Mouse (Mus musculus) yolk sac, embryonic 10.5 days (tissue): ENCODE measurements around the gene Hmgcll1.
"Not testable (repeated sequence)": the region's sequence is repeated elsewhere in the genome, so short reads cannot be mapped to it uniquely, and the experiment has no call there.

ENCODE experiments used
- DNase-seq: peaks from one replicate; pipeline ENCODE4 v3.0.0-alpha.2; 2017; ENCODE audit warnings: low spot score

Gene Hmgcll1

GRCm38 (mm10) chr9:76060935-76061334 lies 46.3 kb downstream of the Hmgcll1 start:
- no peak for DNase-seq

GRCm38 (mm10) chr9:76061492-76061891 lies 46.8 kb downstream of the Hmgcll1 start:
- DNase-seq, result no peak

GRCm38 (mm10) chr9:76064164-76064563 lies 49.5 kb downstream of the Hmgcll1 start:
- no peak for DNase-seq

GRCm38 (mm10) chr9:76091561-76091960 lies 76.9 kb downstream of the Hmgcll1 start:
- no peak for DNase-seq

GRCm38 (mm10) chr9:76097221-76097620 lies 82.6 kb downstream of the Hmgcll1 start:
- DNase-seq, result no peak

GRCm38 (mm10) chr9:76099981-76100380 lies 85.3 kb downstream of the Hmgcll1 start:
- no peak for DNase-seq

- DNase-seq, result not testable (repeated sequence)
Measured at GRCm38 (mm10) chr9:76104416-76104815, 89.8 kb downstream of the Hmgcll1 start.

- no peak for DNase-seq
Measured at GRCm38 (mm10) chr9:76104846-76105245, 90.2 kb downstream of the Hmgcll1 start.

- peak; percentile 26 for DNase-seq
Measured at GRCm38 (mm10) chr9:76122888-76123287, 108.2 kb downstream of the Hmgcll1 start.

- DNase-seq, result no peak
Measured at GRCm38 (mm10) chr9:76124249-76124648, 109.6 kb downstream of the Hmgcll1 start.

GRCm38 (mm10) chr9:76129353-76129752 lies 114.7 kb downstream of the Hmgcll1 start:
- DNase-seq, result no peak

- no peak for DNase-seq
Measured at GRCm38 (mm10) chr9:76134042-76134441, 119.4 kb downstream of the Hmgcll1 start.

- DNase-seq, result no peak
Measured at GRCm38 (mm10) chr9:76138378-76139109, 123.9 kb downstream of the Hmgcll1 start.

- no peak for DNase-seq
Measured at GRCm38 (mm10) chr9:76145593-76145992, 130.9 kb downstream of the Hmgcll1 start.

GRCm38 (mm10) chr9:76162446-76162845 lies 147.8 kb downstream of the Hmgcll1 start:
- no peak for DNase-seq

GRCm38 (mm10) chr9:76168355-76168754 lies 153.7 kb downstream of the Hmgcll1 start:
- no peak for DNase-seq

GRCm38 (mm10) chr9:76172686-76173295 lies 158.1 kb downstream of the Hmgcll1 start:
- DNase-seq, result no peak

- no peak for DNase-seq
Measured at GRCm38 (mm10) chr9:76179221-76179620, 164.6 kb downstream of the Hmgcll1 start.
